Mouse (Mus musculus) limb, embryonic 11.5 days (tissue): ENCODE measurements around the gene Casp9. TPM values are rescaled to one million over a fixed set of nuclear protein-coding genes. Genes with fewer than 3 reads are reported as not detected.

Experiments
- ATAC-seq: fragments of 200-750 bp; cut with Nextera tagmentation; 2 replicates; pipeline ENCODE4 v1.8.0; 2017; ENCODE audit warnings: low read depth; ENCODE audit not compliant: insufficient number of reproducible peaks, low FRiP score, low TSS enrichment
- DNase-seq: peaks from one replicate; pipeline ENCODE4 v3.0.0-alpha.2; 2015; ENCODE audit warnings: low spot score
- H3K27ac ChIP-seq: fragments of 300-500 bp; sonication (generic); replicated peaks from 2 replicates; pipeline ENCODE4 v1.5.1; 2014; ENCODE audit warnings: low read depth, mild to moderate bottlenecking, low read length
- H3K27me3 ChIP-seq: fragments of 300-500 bp; sonication (generic); 2 replicates; pipeline ENCODE4 v1.6.1; 2014; ENCODE audit warnings: mild to moderate bottlenecking, low read length, mixed read lengths; ENCODE audit not compliant: control insufficient read depth, insufficient read depth
- H3K36me3 ChIP-seq: fragments of 300-500 bp; sonication (generic); 2 replicates; pipeline ENCODE4 v1.6.1; 2014; ENCODE audit warnings: mild to moderate bottlenecking, low read length, moderate library complexity, mixed read lengths; ENCODE audit not compliant: control insufficient read depth, insufficient read depth
- H3K4me1 ChIP-seq: fragments of 300-500 bp; sonication (generic); 2 replicates; pipeline ENCODE4 v1.6.1; 2014; ENCODE audit warnings: low read length, mixed read lengths; ENCODE audit not compliant: control insufficient read depth, insufficient read depth
- H3K4me2 ChIP-seq: fragments of 300-500 bp; sonication (generic); 2 replicates; pipeline ENCODE4 v1.6.1; 2014; ENCODE audit warnings: low read depth, mild to moderate bottlenecking, moderate library complexity; ENCODE audit not compliant: severe bottlenecking
- H3K4me3 ChIP-seq: fragments of 300-500 bp; sonication (generic); 2 replicates; pipeline ENCODE4 v1.5.1; 2014; ENCODE audit warnings: low read depth, low read length
- H3K9ac ChIP-seq: fragments of 300-500 bp; sonication (generic); 2 replicates; pipeline ENCODE4 v1.6.1; 2014; ENCODE audit warnings: mild to moderate bottlenecking, low read length
- H3K9me3 ChIP-seq: fragments of 300-500 bp; sonication (generic); 2 replicates; pipeline ENCODE4 v1.6.1; 2016; ENCODE audit warnings: low read length; ENCODE audit not compliant: control insufficient read depth
- WGBS: fragments of 180-500 bp; shearing (Covaris S2); extraction: QIAGEN DNeasy Blood & Tissue Kit; methylation state at CpG from one replicate; pipeline ENCODE4 v1.1.7; 2014; 5-methylcytosine and 5-hydroxymethylcytosine counted together
- polyA plus RNA-seq: library from polyadenylated mRNA; unstranded; fragments of >200 nt; fragmentation: Nextera tagmentation; extraction: Ambion mirVana; gene quantifications from 2 replicates; pipeline ENCODE4 v1.2.1, GENCODE M21; 2014

The Casp9 gene
- polyA plus RNA-seq, 1 experiment from 2014 or later = 19.0 TPM

DNA sequence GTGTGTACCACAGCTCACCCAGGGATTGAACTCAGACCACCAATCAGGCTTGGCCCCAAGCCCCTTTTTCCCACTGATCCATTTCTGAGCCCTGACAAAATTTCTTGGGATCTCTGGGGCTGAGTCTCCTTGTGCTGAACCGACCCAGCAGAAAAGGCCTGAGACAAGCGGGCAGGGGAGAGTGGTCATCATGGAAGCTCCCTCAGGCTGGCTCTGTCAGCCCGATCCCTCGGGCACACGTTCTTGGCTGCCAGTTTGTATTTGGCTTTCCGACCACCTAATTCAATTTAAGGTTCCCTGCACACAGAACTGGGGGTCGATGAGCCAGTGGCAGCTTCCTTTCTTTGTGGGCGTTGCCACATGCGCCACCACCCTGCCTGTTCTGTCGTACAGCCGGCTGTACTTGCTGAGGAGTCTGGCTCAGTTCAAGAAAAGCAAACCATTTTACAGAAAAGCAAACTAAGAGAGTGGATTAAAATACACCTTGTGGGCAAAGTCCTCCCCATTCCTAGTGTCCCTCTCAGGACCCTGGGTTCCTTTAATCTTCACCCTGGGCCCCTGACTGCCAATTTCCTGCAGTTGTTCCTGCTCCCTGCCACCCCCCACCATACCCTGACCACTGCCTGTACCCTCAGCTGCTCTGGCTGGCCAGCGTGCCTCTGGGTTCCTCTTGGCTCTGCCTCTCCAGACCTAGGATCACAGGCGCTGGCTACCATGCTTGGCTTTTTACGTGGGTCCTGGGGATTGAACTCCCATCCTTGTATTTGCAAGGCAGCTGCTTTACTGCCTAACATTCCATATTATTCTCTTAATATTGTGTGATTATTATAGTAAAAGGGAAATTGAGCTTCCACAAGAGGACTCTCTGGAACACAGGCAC, 23.6 kb downstream of the Casp9 start:
- DNase-seq (no peak), ATAC-seq (no peak)
- Histone ChIP-seq H3K4me2 (no peak overlapping the region), H3K36me3 (0 out of 2 replicates have a peak, but pooled peaks cover 4% of the 10 kb centered on the region), H3K9ac (no peak overlapping the region), H3K9me3 (no peaks in the 10 kb centered on the region), H3K4me3 (no peak overlapping the region), H3K27me3 (no peaks in the 10 kb centered on the region), H3K27ac (no peak overlapping the region), H3K4me1 (no peaks in the 10 kb centered on the region)
- WGBS = 82% methylated on average over 14 of the region's 14 CpGs

DNA sequence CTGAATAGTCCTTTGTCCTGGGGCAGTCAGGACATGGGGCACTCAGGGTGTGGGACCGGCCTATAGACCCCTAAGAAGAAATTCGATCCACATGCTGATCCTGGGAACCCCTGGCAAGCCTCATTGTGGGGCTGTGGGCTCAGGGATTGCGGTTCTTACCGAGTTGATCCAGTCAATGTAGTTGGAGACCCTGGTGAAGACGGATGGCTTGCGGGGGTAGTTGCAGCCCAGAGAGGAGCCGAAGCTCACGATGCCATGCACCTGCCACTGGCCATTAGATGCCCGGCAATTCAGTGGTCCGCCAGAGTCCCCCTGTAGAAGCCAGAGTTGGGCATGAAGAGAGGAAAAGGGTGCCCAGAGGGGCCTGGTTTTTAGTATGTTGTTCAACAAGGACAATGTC, 24.3 kb downstream of the Casp9 start:
- Histone ChIP-seq H3K36me3 (0 out of 2 replicates have a peak, but pooled peaks cover 1% of the 10 kb centered on the region), H3K4me1 (no peaks in the 10 kb centered on the region), H3K27ac (no peak overlapping the region), H3K9me3 (no peaks in the 10 kb centered on the region), H3K4me3 (no peak overlapping the region), H3K4me2 (no peak overlapping the region), H3K27me3 (no peaks in the 10 kb centered on the region), H3K9ac (no peak overlapping the region)
- 77% methylated on average over 10 of the region's 10 CpGs for whole genome bisulfite sequencing
- DNase-seq = no peak
- ATAC-seq = no peak

GRCm38 (mm10) chr4:141818861-141819260, 25.4 kb downstream of the Casp9 start:
- H3K4me3 ChIP-seq = no peak overlapping the region

DNA sequence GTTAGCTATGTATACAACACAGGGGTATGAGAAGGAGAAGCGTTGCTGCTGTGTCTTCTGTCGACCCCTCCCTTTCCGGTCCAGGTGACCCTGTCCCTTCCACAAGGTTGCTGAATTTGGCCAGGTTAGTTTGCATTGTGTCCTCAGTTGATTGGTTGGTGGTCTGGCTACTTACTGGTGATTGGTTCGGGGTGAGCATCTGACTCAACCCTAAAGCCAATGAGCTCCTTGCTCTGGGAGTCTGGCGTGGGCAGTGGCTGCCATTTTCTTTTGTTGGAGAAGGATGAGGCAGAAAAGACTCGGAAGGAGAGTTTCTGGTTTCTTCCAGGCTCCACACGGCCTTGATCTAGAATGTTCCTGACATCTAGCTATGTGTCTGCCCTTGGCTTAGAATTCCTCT, 25.9 kb downstream of the Casp9 start:
- H3K27ac ChIP-seq = no peak overlapping the region
- no peaks in the 10 kb centered on the region for H3K27me3 ChIP-seq
- DNase-seq = no peak
- H3K4me2 ChIP-seq = no peak overlapping the region
- no peaks in the 10 kb centered on the region for H3K4me1 ChIP-seq
- no peak for ATAC-seq
- H3K9me3 ChIP-seq = no peaks in the 10 kb centered on the region
- H3K4me3 ChIP-seq = no peak overlapping the region
- H3K36me3 ChIP-seq = no peaks in the 10 kb centered on the region
- H3K9ac ChIP-seq = no peak overlapping the region
- 90% methylated on average over 7 of the region's 7 CpGs for WGBS

More at GRCm38 (mm10) chr4:141818861-141819260, 25.4 kb downstream of the Casp9 start:
- no peak for ATAC-seq
- H3K36me3 ChIP-seq = no peaks in the 10 kb centered on the region
- no peaks in the 10 kb centered on the region for H3K4me1 ChIP-seq
- DNase-seq = no peak
- no peaks in the 10 kb centered on the region for H3K27me3 ChIP-seq
- WGBS = 84% methylated on average over 13 of the region's 13 CpGs
- no peak overlapping the region for H3K9ac ChIP-seq
- H3K27ac ChIP-seq = no peak overlapping the region
- H3K4me2 ChIP-seq = no peak overlapping the region
- H3K9me3 ChIP-seq = no peaks in the 10 kb centered on the region

GRCm38 (mm10) chr4:141821178-141821577, 27.8 kb downstream of the Casp9 start:
- no peaks in the 10 kb centered on the region for H3K36me3 ChIP-seq
- no peak overlapping the region for H3K9ac ChIP-seq
- H3K4me2 ChIP-seq = no peak overlapping the region
- no peak overlapping the region for H3K27ac ChIP-seq
- no peaks in the 10 kb centered on the region for H3K4me1 ChIP-seq
- 69% methylated on average over 3 of the region's 3 CpGs for WGBS
- no peaks in the 10 kb centered on the region for H3K9me3 ChIP-seq
- ATAC-seq = no peak
- H3K4me3 ChIP-seq = no peak overlapping the region
- no peaks in the 10 kb centered on the region for H3K27me3 ChIP-seq
- no peak for DNase-seq

DNA sequence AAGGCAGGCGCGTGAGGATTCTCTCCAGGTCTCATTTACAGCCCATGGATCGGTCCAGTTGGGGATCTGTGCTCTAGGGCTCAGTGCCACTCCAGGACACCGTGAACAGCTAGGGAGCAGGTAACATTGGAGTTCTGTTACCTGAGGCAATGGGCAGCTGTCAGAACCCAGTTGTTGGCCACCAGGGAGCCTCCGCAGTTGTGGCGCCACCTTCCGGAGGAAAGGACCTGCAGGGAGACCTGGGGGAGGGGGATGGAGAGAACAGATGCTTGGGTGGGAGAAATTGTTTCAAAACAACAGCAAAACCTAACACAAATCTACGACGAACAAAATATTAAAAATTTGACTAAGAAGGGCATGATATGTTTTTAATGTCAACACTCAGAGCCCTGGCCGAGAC, 28.7 kb downstream of the Casp9 start:
- 74% methylated on average over 10 of the region's 10 CpGs for WGBS
- H3K36me3 ChIP-seq = no peaks in the 10 kb centered on the region
- DNase-seq (peak; percentile 34), ATAC-seq (no peak)
- no peak overlapping the region for H3K4me2 ChIP-seq
- no peak overlapping the region for H3K27ac ChIP-seq
- no peaks in the 10 kb centered on the region for H3K27me3 ChIP-seq
- H3K4me1 ChIP-seq = no peaks in the 10 kb centered on the region
- H3K9me3 ChIP-seq = no peaks in the 10 kb centered on the region
- no peak overlapping the region for H3K9ac ChIP-seq
- H3K4me3 ChIP-seq = no peak overlapping the region

DNA sequence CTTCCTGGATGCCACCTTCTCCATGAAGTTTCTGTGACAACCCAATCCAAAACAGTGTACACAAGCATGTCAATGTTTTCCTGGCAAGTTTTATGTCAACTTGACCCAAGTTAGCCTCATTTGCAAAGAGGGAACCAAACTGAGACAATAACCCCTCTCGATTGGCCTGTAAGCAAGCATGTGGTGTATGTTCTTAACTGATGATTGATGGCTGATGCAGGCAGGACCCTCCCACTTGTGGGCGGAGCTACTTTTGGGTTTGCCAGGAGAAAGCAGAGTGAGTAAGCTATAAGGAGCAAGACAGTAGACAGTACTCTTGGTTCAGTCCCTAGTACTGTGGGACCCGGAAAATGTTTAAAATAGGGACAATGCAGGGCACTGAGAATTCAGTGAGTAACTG, 29.6 kb downstream of the Casp9 start:
- ATAC-seq (no peak), DNase-seq (peak; percentile 37)

DNA sequence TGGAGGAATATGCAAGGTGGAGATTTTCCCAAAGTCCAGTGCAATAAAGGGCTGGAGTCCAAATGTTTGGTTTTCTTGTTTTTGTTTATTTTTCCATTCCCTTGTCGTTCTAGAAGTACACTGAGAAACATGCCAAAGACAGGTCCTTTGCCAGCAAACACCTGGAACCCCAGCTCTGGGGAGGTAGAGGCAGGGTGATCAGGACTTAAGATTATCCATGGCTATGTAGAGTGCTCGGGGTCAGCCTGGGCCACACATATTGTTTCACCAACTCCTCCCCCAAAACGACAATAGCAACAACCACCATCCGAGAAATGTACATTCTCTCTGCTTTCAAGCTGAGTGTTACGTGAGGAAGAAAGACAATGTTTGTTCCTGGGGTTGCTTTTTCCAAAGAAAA, 32.6 kb downstream of the Casp9 start, which contains the start of gene Cela2a:
Gene Cela2a (minus strand): TSS at position 101 of the 400 bp plus-strand sequence.
- H3K9me3 ChIP-seq = no peaks in the 10 kb centered on the region
- WGBS = 73% methylated on average over 5 of the region's 5 CpGs
- ATAC-seq = no peak
- no peak within 1 kb of the TSS for H3K27ac ChIP-seq
- no peaks in the 10 kb centered on the region for H3K27me3 ChIP-seq
- no peaks in the 10 kb centered on the region for H3K36me3 ChIP-seq
- DNase-seq = no peak
- H3K4me1 ChIP-seq = no peaks in the 10 kb centered on the region
- no peak within 1 kb of the TSS for H3K4me3 ChIP-seq
- no peak within 1 kb of the TSS for H3K4me2 ChIP-seq
- H3K9ac ChIP-seq = no peak within 1 kb of the TSS

More for the DNA sequence above, 29.6 kb downstream of the Casp9 start:
- WGBS = 59% methylated on average over 3 of the region's 3 CpGs
- H3K9ac ChIP-seq = no peak overlapping the region
- no peaks in the 10 kb centered on the region for H3K4me1 ChIP-seq
- no peak overlapping the region for H3K27ac ChIP-seq
- H3K27me3 ChIP-seq = no peaks in the 10 kb centered on the region
- H3K9me3 ChIP-seq = no peaks in the 10 kb centered on the region
- no peaks in the 10 kb centered on the region for H3K36me3 ChIP-seq
- no peak overlapping the region for H3K4me2 ChIP-seq
- no peak overlapping the region for H3K4me3 ChIP-seq
